Mouse (Mus musculus): ENCODE data around the gene Trpm6. TPM values are rescaled to one million over a fixed set of nuclear protein-coding genes. Genes with fewer than 3 reads are reported as not detected.

The Trpm6 gene
- total and polyA plus RNA-seq, 2 experiments from 2014 or later, result 0.20 TPM; not detected in 1

DNA sequence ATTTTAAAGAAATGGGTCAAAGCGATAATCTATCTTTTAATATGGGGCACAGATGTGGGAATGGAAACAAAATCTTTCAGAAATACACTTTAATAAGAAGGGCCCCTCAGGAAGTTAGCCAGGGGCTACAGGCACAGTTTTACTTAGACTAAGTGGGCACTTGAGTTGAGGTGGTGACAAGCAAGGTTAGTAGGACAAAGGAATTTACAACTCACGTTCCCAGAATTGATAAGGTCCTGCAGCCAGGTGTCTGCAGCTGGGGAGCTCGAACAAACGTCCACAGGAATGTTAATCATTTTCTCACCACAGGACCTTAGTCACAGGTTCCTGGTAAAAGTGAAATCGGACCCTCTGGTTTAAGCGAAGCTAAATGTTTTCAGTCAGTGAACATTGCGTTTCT lies 18.7 kb upstream of the Trpm6 start:
- DNase-seq (ENCODE audit: low spot score) (peak; percentile 34), ATAC-seq (ENCODE audit: insufficient read depth, low read depth) (peak; percentile 30; the same call in 1 of the 2 replicates)
- Histone ChIP-seq H3K27me3 (ENCODE audit: control insufficient read depth, insufficient read depth, low read length) (no peaks in the 10 kb centered on the region), H3K9ac (replicated peaks; ENCODE audit: low read depth, low read length) (no peak overlapping the region), H3K36me3 (replicated peaks; ENCODE audit: control insufficient read depth, insufficient read depth, low read length) (no peaks in the 10 kb centered on the region), H3K4me3 (ENCODE audit: low read depth, low read length) (no peak overlapping the region), H3K4me1 (ENCODE audit: control insufficient read depth, insufficient read depth) (peaks cover 7% of the 10 kb centered on the region; the same call in 1 of the 2 replicates), H3K9me3 (replicated peaks; ENCODE audit: control insufficient read depth, low read length) (no peaks in the 10 kb centered on the region), H3K27ac (ENCODE audit: low read depth) (no peak overlapping the region), H3K4me2 (ENCODE audit: low read depth, low read length) (peak overlapping the region; percentile 34)
- TF ChIP-seq EP300 (IDR thresholded peaks at IDR 0.05; ENCODE audit: low read depth), result no peak
- no peak for TF ChIP-seq CTCF (IDR thresholded peaks at IDR 0.05; ENCODE audit: low read depth)
- WGBS, result 20% methylated on average over 7 of the region's 7 CpGs

DNA sequence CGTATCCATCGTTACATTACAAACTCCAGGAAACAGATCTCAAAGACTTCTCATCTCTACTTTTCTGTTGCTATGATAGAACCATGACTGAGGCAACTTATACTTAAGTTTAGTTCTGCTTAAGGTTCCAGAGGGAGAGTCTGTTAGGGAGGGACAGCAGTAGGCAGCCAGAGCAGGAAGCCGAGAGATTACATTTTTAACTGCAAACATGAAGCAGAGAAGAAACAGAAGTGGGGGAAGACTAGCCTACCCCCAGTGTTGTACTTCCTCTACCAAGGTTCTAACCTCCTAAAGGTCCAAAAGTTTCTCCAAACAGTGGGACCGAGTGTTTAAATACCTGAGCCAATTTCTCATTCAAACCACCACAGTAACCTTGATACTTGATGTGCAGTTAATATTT lies 13.9 kb upstream of the Trpm6 start:
- H3K4me2 ChIP-seq (ENCODE audit: low read depth, low read length), result no peak overlapping the region
- WGBS, result 83% methylated on average over 4 of the region's 4 CpGs
- H3K27ac ChIP-seq (ENCODE audit: low read depth), result no peak overlapping the region
- no peak for TF ChIP-seq CTCF (IDR thresholded peaks at IDR 0.05; ENCODE audit: low read depth)
- no peak for TF ChIP-seq EP300 (IDR thresholded peaks at IDR 0.05; ENCODE audit: low read depth)
- no peak for ATAC-seq (ENCODE audit: insufficient read depth, low read depth)
- no peak overlapping the region for H3K9ac ChIP-seq (replicated peaks; ENCODE audit: low read depth, low read length)
- DNase-seq (ENCODE audit: low spot score), result no peak
- no peaks in the 10 kb centered on the region for H3K27me3 ChIP-seq (ENCODE audit: control insufficient read depth, insufficient read depth, low read length)
- no peak overlapping the region for H3K4me3 ChIP-seq (ENCODE audit: low read depth, low read length)
- H3K4me1 ChIP-seq (ENCODE audit: control insufficient read depth, insufficient read depth), result no peaks in the 10 kb centered on the region
- no peaks in the 10 kb centered on the region for H3K9me3 ChIP-seq (replicated peaks; ENCODE audit: control insufficient read depth, low read length)
- H3K36me3 ChIP-seq (replicated peaks; ENCODE audit: control insufficient read depth, insufficient read depth, low read length), result no peaks in the 10 kb centered on the region

GRCm38 (mm10) chr19:18739146-18739545 lies 10.6 kb upstream of the Trpm6 start:
- TF ChIP-seq CTCF (IDR thresholded peaks at IDR 0.05; ENCODE audit: low read depth), result no peak
- H3K4me1 ChIP-seq (ENCODE audit: control insufficient read depth, insufficient read depth), result no peaks in the 10 kb centered on the region
- H3K27ac ChIP-seq (ENCODE audit: low read depth), result no peak overlapping the region
- DNase-seq (ENCODE audit: low spot score), result no peak
- no peaks in the 10 kb centered on the region for H3K27me3 ChIP-seq (ENCODE audit: control insufficient read depth, insufficient read depth, low read length)
- no peak overlapping the region for H3K9ac ChIP-seq (replicated peaks; ENCODE audit: low read depth, low read length)
- 76% methylated on average over 7 of the region's 7 CpGs for WGBS
- no peak for ATAC-seq (ENCODE audit: insufficient read depth, low read depth)
- H3K4me2 ChIP-seq (ENCODE audit: low read depth, low read length), result no peak overlapping the region
- no peak overlapping the region for H3K4me3 ChIP-seq (ENCODE audit: low read depth, low read length)
- no peaks in the 10 kb centered on the region for H3K9me3 ChIP-seq (replicated peaks; ENCODE audit: control insufficient read depth, low read length)
- H3K36me3 ChIP-seq (replicated peaks; ENCODE audit: control insufficient read depth, insufficient read depth, low read length), result no peaks in the 10 kb centered on the region

DNA sequence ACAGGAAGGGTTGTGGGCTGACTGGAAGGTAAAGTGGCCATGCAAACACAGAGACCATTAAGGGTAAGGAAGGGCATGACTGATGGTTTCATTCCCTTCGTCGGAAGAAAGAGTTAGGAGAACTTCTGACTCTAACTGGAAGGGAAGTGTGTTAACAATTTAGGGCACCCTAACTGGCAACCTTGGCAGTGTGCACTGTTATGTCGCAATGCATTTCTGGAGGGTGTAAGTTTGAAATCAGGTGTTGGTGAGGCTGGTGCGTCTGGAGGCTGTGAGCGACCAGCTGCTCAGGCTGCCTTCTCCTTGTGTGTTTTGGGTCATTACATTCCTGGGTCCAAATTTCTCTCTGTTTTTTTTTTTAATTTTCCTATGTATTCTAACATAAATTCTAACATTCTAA lies 5.8 kb upstream of the Trpm6 start:
- Histone ChIP-seq H3K27ac (ENCODE audit: low read depth) (no peak overlapping the region), H3K4me2 (ENCODE audit: low read depth, low read length) (no peak overlapping the region), H3K9me3 (replicated peaks; ENCODE audit: control insufficient read depth, low read length) (no peaks in the 10 kb centered on the region), H3K36me3 (replicated peaks; ENCODE audit: control insufficient read depth, insufficient read depth, low read length) (no peaks in the 10 kb centered on the region), H3K4me1 (ENCODE audit: control insufficient read depth, insufficient read depth) (no peaks in the 10 kb centered on the region), H3K4me3 (ENCODE audit: low read depth, low read length) (no peak overlapping the region), H3K9ac (replicated peaks; ENCODE audit: low read depth, low read length) (no peak overlapping the region), H3K27me3 (ENCODE audit: control insufficient read depth, insufficient read depth, low read length) (0 out of 2 replicates have a peak, but pooled peaks cover 4% of the 10 kb centered on the region)
- DNase-seq (ENCODE audit: low spot score), result no peak
- TF ChIP-seq EP300 (IDR thresholded peaks at IDR 0.05; ENCODE audit: low read depth) (no peak), CTCF (IDR thresholded peaks at IDR 0.05; ENCODE audit: low read depth) (no peak)
- ATAC-seq (ENCODE audit: insufficient read depth, low read depth), result no peak
- WGBS, result 84% methylated on average over 5 of the region's 5 CpGs

- H3K9ac ChIP-seq (replicated peaks; ENCODE audit: low read depth, low read length), result no peak overlapping the region
- TF ChIP-seq CTCF (IDR thresholded peaks at IDR 0.05; ENCODE audit: low read depth) (no peak), EP300 (IDR thresholded peaks at IDR 0.05; ENCODE audit: low read depth) (no peak)
- no peaks in the 10 kb centered on the region for H3K9me3 ChIP-seq (replicated peaks; ENCODE audit: control insufficient read depth, low read length)
- ATAC-seq (ENCODE audit: insufficient read depth, low read depth) (no peak), DNase-seq (ENCODE audit: low spot score) (no peak)
- 0 out of 2 replicates have a peak, but pooled peaks cover 12% of the 10 kb centered on the region for H3K27me3 ChIP-seq (ENCODE audit: control insufficient read depth, insufficient read depth, low read length)
- no peak overlapping the region for H3K27ac ChIP-seq (ENCODE audit: low read depth)
- no peak overlapping the region for H3K4me3 ChIP-seq (ENCODE audit: low read depth, low read length)
- H3K4me2 ChIP-seq (ENCODE audit: low read depth, low read length), result no peak overlapping the region
- 0 out of 2 replicates have a peak, but pooled peaks cover 4% of the 10 kb centered on the region for H3K4me1 ChIP-seq (ENCODE audit: control insufficient read depth, insufficient read depth)
- no peaks in the 10 kb centered on the region for H3K36me3 ChIP-seq (replicated peaks; ENCODE audit: control insufficient read depth, insufficient read depth, low read length)
- 80% methylated on average over 5 of the region's 5 CpGs for WGBS
Observed at GRCm38 (mm10) chr19:18746576-18747340, 3.0 kb upstream of the Trpm6 start.

Data from heart, postnatal 0 days (tissue).